Mouse (Mus musculus) mammary gland, adult 2 months (tissue): Measurements from ENCODE around the gene Hnrnph3. TPM values are rescaled to one million over a fixed set of nuclear protein-coding genes. Genes with fewer than 3 reads are reported as not detected.

Experiments
- polyA plus RNA-seq: library from polyadenylated mRNA; depleted of rRNA; stranded (reverse); fragments of >200 nt; gene quantifications from 2 replicates; pipeline ENCODE4 v1.2.3, GENCODE M21; 2012; ENCODE audit warnings: low replicate concordance; rRNA removed

Gene Hnrnph3
- polyA plus RNA-seq, result 6.8 and 15.2 TPM in 2 replicates

GRCm38 (mm10) chr10:63023749-63024579 is at the start of gene Hnrnph3, which contains the start of gene Pbld2:
Gene Hnrnph3 (minus strand): TSS chr10:63024217.
Gene Pbld2 (plus strand): TSS chr10:63024315.

GRCm38 (mm10) chr10:63059862-63060261 is 35.8 kb upstream of the Hnrnph3 start, which contains the start of gene Pbld1:
Gene Pbld1 (plus strand): TSS chr10:63060162.

GRCm38 (mm10) chr10:62980039-62980954 is 43.7 kb downstream of the Hnrnph3 start, which contains the start of gene Rufy2:
Gene Rufy2 (plus strand): TSS chr10:62980223.

Other genes with a start within 250 kb of the Hnrnph3 start
- 44.8 and 78.6 TPM in 2 replicates for gene Ccar1, start 231.9 kb downstream of the Hnrnph3 start, polyA plus RNA-seq
- gene Tet1, start 115.2 kb downstream of the Hnrnph3 start, polyA plus RNA-seq, result 1.2 and 1.5 TPM in 2 replicates
- gene Slc25a16, start 103.6 kb downstream of the Hnrnph3 start, polyA plus RNA-seq, result 42.9 and 65.4 TPM in 2 replicates
- gene Dna2, start 77.2 kb downstream of the Hnrnph3 start, polyA plus RNA-seq, result 1.9 and 4.0 TPM in 2 replicates
- gene Rufy2, start 44.0 kb downstream of the Hnrnph3 start, polyA plus RNA-seq, result 2.8 and 4.5 TPM in 2 replicates
- gene Pbld2, start 98 bp upstream of the Hnrnph3 start, polyA plus RNA-seq, result 0.67 and 1.4 TPM in 2 replicates
- 1.4 and 2.6 TPM in 2 replicates for gene Pbld1, start 35.9 kb upstream of the Hnrnph3 start, polyA plus RNA-seq
- 0.09 TPM in 1 of 2 replicates, not detected in the other for gene Atoh7, start 75.4 kb upstream of the Hnrnph3 start, polyA plus RNA-seq
- 11.2 TPM in 1 of 2 replicates, not detected in the other for gene Mypn, start 179.7 kb upstream of the Hnrnph3 start, polyA plus RNA-seq
- gene Herc4, start 219.6 kb upstream of the Hnrnph3 start, polyA plus RNA-seq, result 14.3 and 22.2 TPM in 2 replicates